Mouse (Mus musculus) hindbrain, embryonic 16.5 days (tissue): ENCODE data around the gene Gpsm1. TPM values are rescaled to one million over a fixed set of nuclear protein-coding genes. Genes with fewer than 3 reads are reported as not detected.

Source experiments
- ATAC-seq: fragments of 200-750 bp; cut with Nextera tagmentation; 2 replicates; pipeline ENCODE4 v1.8.0; 2017; ENCODE audit warnings: moderate TSS enrichment, moderate library complexity
- H3K27ac ChIP-seq: fragments of 300-500 bp; sonication (generic); 2 replicates; pipeline ENCODE4 v1.5.1; 2014; ENCODE audit warnings: low read depth, mild to moderate bottlenecking, control low read depth, low read length, moderate library complexity
- H3K27me3 ChIP-seq: fragments of 300-500 bp; sonication (generic); replicated peaks from 2 replicates; pipeline ENCODE4 v1.6.1; 2014; ENCODE audit warnings: low read length; ENCODE audit not compliant: control insufficient read depth, insufficient read depth
- H3K36me3 ChIP-seq: fragments of 300-500 bp; sonication (generic); 2 replicates; pipeline ENCODE4 v1.6.1; 2014; ENCODE audit warnings: mild to moderate bottlenecking, low read length, moderate library complexity, mixed read lengths; ENCODE audit not compliant: control insufficient read depth, insufficient read depth
- H3K4me1 ChIP-seq: fragments of 300-500 bp; sonication (generic); 2 replicates; pipeline ENCODE4 v1.6.1; 2014; ENCODE audit warnings: low read depth, low read length; ENCODE audit not compliant: control insufficient read depth, insufficient read depth
- H3K4me2 ChIP-seq: fragments of 300-500 bp; sonication (generic); 2 replicates; pipeline ENCODE4 v1.6.1; 2014; ENCODE audit warnings: mild to moderate bottlenecking, low read length, control low read depth, moderate library complexity
- H3K4me3 ChIP-seq: fragments of 300-500 bp; sonication (generic); 2 replicates; pipeline ENCODE4 v1.5.1; 2014; ENCODE audit warnings: mild to moderate bottlenecking, low read length, control low read depth, moderate library complexity
- H3K9ac ChIP-seq: fragments of 300-500 bp; sonication (generic); 2 replicates; pipeline ENCODE4 v1.6.1; 2014; ENCODE audit warnings: low read depth, mild to moderate bottlenecking, control low read depth, low read length, moderate library complexity
- H3K9me3 ChIP-seq: fragments of 300-500 bp; sonication (generic); 2 replicates; pipeline ENCODE4 v1.6.1; 2014; ENCODE audit warnings: mild to moderate bottlenecking, low read length, moderate library complexity; ENCODE audit not compliant: control insufficient read depth
- WGBS: fragments of 180-500 bp; shearing (Covaris S2); extraction: QIAGEN DNeasy Blood & Tissue Kit; methylation state at CpG from one replicate; pipeline ENCODE4 v1.1.7; 2014; 5-methylcytosine and 5-hydroxymethylcytosine counted together
- polyA plus RNA-seq: library from polyadenylated mRNA; unstranded; fragments of >200 nt; fragmentation: Nextera tagmentation; extraction: Ambion mirVana; gene quantifications from 2 replicates; pipeline ENCODE4 v1.2.1, GENCODE M21; 2015

The Gpsm1 gene
- polyA plus RNA-seq, 1 experiment from 2014 or later: 177 TPM

- Histone ChIP-seq H3K36me3 (no peaks in the 10 kb centered on the region), H3K9me3 (no peaks in the 10 kb centered on the region), H3K4me2 (no peak overlapping the region), H3K9ac (no peak overlapping the region), H3K27me3 (no peaks in the 10 kb centered on the region), H3K27ac (no peak overlapping the region), H3K4me1 (peaks cover 10% of the 10 kb centered on the region), H3K4me3 (no peak overlapping the region)
- 51% methylated on average over 15 of the region's 15 CpGs for WGBS
- no peak for ATAC-seq
Measured at GRCm38 (mm10) chr2:26357484-26357883, 42.2 kb downstream of the Gpsm1 start.

GRCm38 (mm10) chr2:26358667-26359320 lies 43.5 kb downstream of the Gpsm1 start:
- H3K27me3 ChIP-seq: no peaks in the 10 kb centered on the region
- peaks cover 2% of the 10 kb centered on the region for H3K36me3 ChIP-seq
- H3K4me2 ChIP-seq: no peak overlapping the region
- H3K9ac ChIP-seq: no peak overlapping the region
- no peak overlapping the region for H3K4me3 ChIP-seq
- no peaks in the 10 kb centered on the region for H3K9me3 ChIP-seq
- no peaks in the 10 kb centered on the region; the same call in 1 of the 2 replicates for H3K4me1 ChIP-seq
- no peak overlapping the region for H3K27ac ChIP-seq
- 93% methylated on average over 13 of the region's 13 CpGs for WGBS
- no peak for ATAC-seq

GRCm38 (mm10) chr2:26359983-26360382 lies 44.7 kb downstream of the Gpsm1 start:
- Histone ChIP-seq H3K4me1 (no peaks in the 10 kb centered on the region; the same call in 1 of the 2 replicates), H3K9me3 (no peaks in the 10 kb centered on the region), H3K9ac (no peak overlapping the region), H3K4me3 (no peak overlapping the region), H3K4me2 (no peak overlapping the region), H3K36me3 (peaks cover 12% of the 10 kb centered on the region), H3K27ac (no peak overlapping the region), H3K27me3 (no peaks in the 10 kb centered on the region)
- WGBS: 72% methylated on average over 6 of the region's 6 CpGs
- ATAC-seq: no peak

DNA sequence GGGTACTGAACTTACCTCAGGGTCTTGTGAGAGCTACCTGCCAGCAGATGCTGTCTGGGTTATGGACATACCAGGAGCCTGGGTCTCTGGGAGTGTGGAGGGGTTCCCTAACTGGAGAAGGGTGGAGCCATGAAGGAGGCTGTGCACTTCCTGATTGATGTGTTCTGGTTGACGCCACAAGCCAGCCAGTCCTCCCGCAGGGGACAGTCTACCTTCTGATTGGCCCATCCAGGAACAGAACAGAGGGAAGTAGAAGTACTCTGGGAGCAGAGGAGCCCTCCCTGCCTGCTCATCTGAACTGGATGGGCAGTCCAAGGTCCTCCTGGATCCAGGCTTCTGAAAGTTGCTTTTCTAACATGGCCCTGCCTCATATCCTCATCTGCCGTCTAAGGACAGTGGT lies 45.5 kb downstream of the Gpsm1 start, which contains the start of gene Card9:
Card9 (minus strand) TSS at position 147 of the 400 bp plus-strand sequence.
- Histone ChIP-seq H3K4me2 (no peak within 1 kb of the TSS), H3K4me1 (no peaks in the 10 kb centered on the region; the same call in 1 of the 2 replicates), H3K36me3 (peaks cover 19% of the 10 kb centered on the region), H3K9ac (no peak within 1 kb of the TSS), H3K27me3 (no peaks in the 10 kb centered on the region), H3K27ac (no peak within 1 kb of the TSS), H3K4me3 (no peak within 1 kb of the TSS), H3K9me3 (no peaks in the 10 kb centered on the region)
- no peak for ATAC-seq
- WGBS: 42% methylated on average over 3 of the region's 3 CpGs

GRCm38 (mm10) chr2:26362991-26363390 lies 47.7 kb downstream of the Gpsm1 start:
- WGBS: 87% methylated on average over 5 of the region's 5 CpGs
- H3K4me3 ChIP-seq: no peak overlapping the region
- no peaks in the 10 kb centered on the region for H3K9me3 ChIP-seq
- ATAC-seq: no peak
- H3K27me3 ChIP-seq: no peaks in the 10 kb centered on the region
- no peaks in the 10 kb centered on the region for H3K4me1 ChIP-seq
- H3K4me2 ChIP-seq: no peak overlapping the region
- H3K36me3 ChIP-seq: peaks cover 40% of the 10 kb centered on the region
- no peak overlapping the region for H3K9ac ChIP-seq
- no peak overlapping the region for H3K27ac ChIP-seq

GRCm38 (mm10) chr2:26363481-26363880 lies 48.2 kb downstream of the Gpsm1 start:
- no peak for ATAC-seq
- Histone ChIP-seq H3K4me1 (no peaks in the 10 kb centered on the region), H3K27ac (no peak overlapping the region), H3K27me3 (no peaks in the 10 kb centered on the region), H3K36me3 (peaks cover 45% of the 10 kb centered on the region), H3K9me3 (no peaks in the 10 kb centered on the region), H3K4me3 (no peak overlapping the region), H3K4me2 (no peak overlapping the region), H3K9ac (no peak overlapping the region)
- WGBS: 88% methylated on average over 5 of the region's 5 CpGs

GRCm38 (mm10) chr2:26364738-26365465 lies 49.6 kb downstream of the Gpsm1 start:
- no peak overlapping the region for H3K9ac ChIP-seq
- peaks cover 56% of the 10 kb centered on the region for H3K36me3 ChIP-seq
- no peaks in the 10 kb centered on the region for H3K9me3 ChIP-seq
- H3K27me3 ChIP-seq: no peaks in the 10 kb centered on the region
- no peak for ATAC-seq
- no peak overlapping the region for H3K27ac ChIP-seq
- H3K4me2 ChIP-seq: no peak overlapping the region
- WGBS: 75% methylated on average over 10 of the region's 10 CpGs
- no peaks in the 10 kb centered on the region for H3K4me1 ChIP-seq
- H3K4me3 ChIP-seq: no peak overlapping the region

DNA sequence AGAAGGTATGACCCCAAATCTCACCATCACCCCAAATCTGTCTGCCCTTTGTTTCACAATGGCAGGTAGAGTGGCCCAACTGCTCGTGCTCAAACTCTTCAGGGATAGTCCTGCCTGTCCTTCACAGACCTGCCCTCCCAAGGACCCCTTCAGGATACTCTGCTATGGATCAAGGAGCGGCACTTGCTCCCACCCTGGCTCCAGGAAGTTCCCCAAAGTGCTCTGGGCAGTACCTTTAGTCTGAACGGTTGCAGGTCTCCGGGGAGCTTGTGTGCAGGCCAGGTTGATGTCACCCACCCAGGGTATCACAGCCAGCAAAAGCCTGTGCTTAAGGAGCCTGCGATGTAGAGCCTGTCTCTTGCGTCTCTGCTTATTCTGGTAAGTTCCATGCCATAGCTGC lies 52.6 kb downstream of the Gpsm1 start:
- Histone ChIP-seq H3K27ac (no peak overlapping the region), H3K9me3 (no peaks in the 10 kb centered on the region), H3K4me3 (no peak overlapping the region), H3K4me2 (no peak overlapping the region), H3K9ac (no peak overlapping the region), H3K27me3 (no peaks in the 10 kb centered on the region), H3K4me1 (no peaks in the 10 kb centered on the region), H3K36me3 (peaks cover 81% of the 10 kb centered on the region)
- 92% methylated on average over 6 of the region's 6 CpGs for WGBS
- no peak for ATAC-seq

DNA sequence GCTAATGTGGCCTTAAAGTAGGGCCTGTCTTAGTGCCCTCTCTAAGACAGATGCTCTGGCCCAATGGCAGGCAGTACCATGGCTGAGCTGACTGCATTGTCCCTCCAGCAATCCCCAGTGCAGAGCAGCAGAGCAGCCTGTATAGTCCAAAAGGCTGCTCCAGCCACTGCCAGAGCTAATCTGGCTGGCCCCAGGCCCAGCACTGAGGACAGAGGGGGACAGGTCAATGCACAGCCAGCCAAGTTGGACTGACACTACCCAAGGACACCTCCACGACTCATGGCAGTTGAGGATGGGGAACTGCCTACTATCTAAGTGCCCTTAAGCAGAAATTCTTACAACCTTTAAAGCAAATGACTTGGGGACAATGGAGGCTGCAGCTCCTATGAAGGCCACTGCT lies 53.3 kb downstream of the Gpsm1 start:
- Histone ChIP-seq H3K4me1 (no peaks in the 10 kb centered on the region), H3K9me3 (no peaks in the 10 kb centered on the region), H3K4me2 (no peak overlapping the region), H3K9ac (no peak overlapping the region), H3K4me3 (no peak overlapping the region), H3K27me3 (no peaks in the 10 kb centered on the region), H3K27ac (no peak overlapping the region), H3K36me3 (peaks cover 86% of the 10 kb centered on the region)
- ATAC-seq: no peak
- 89% methylated on average over 1 of the region's 1 CpGs for WGBS
